Mouse (Mus musculus): ENCODE measurements around the gene Slc27a5. TPM values are rescaled to one million over a fixed set of nuclear protein-coding genes. Genes with fewer than 3 reads are reported as not detected.

Slc27a5 gene
- polyA plus RNA-seq, 1 experiment from 2014 or later: 0.43 TPM

GRCm38 (mm10) chr7:13031069-13031468 is 33.1 kb upstream of the Slc27a5 start:
- no peaks in the 10 kb centered on the region for H3K9me3 ChIP-seq (replicated peaks; ENCODE audit: control insufficient read depth, low read length, poor library complexity, severe bottlenecking)
- no peak overlapping the region for H3K4me2 ChIP-seq (ENCODE audit: low read length)
- 69% methylated on average over 5 of the region's 5 CpGs for WGBS
- H3K27ac ChIP-seq (ENCODE audit: low read length): no peak overlapping the region
- H3K4me1 ChIP-seq (ENCODE audit: control insufficient read depth, insufficient read depth, low read length): peaks cover 29% of the 10 kb centered on the region
- H3K36me3 ChIP-seq (ENCODE audit: control insufficient read depth, insufficient read depth, low read length): peaks cover 54% of the 10 kb centered on the region
- no peak overlapping the region for H3K9ac ChIP-seq (ENCODE audit: low read depth, low read length)
- ATAC-seq: no peak
- H3K4me3 ChIP-seq (ENCODE audit: low read depth, low read length): no peak overlapping the region
- no peaks in the 10 kb centered on the region for H3K27me3 ChIP-seq (ENCODE audit: control insufficient read depth, insufficient read depth, low read depth, low read length)

- peaks cover 49% of the 10 kb centered on the region for H3K36me3 ChIP-seq (ENCODE audit: control insufficient read depth, insufficient read depth, low read length)
- H3K9me3 ChIP-seq (replicated peaks; ENCODE audit: control insufficient read depth, low read length, poor library complexity, severe bottlenecking): no peaks in the 10 kb centered on the region
- H3K9ac ChIP-seq (ENCODE audit: low read depth, low read length): no peak overlapping the region
- H3K4me3 ChIP-seq (ENCODE audit: low read depth, low read length): no peak overlapping the region
- H3K4me2 ChIP-seq (ENCODE audit: low read length): no peak overlapping the region
- peaks cover 30% of the 10 kb centered on the region for H3K4me1 ChIP-seq (ENCODE audit: control insufficient read depth, insufficient read depth, low read length)
- 85% methylated on average over 4 of the region's 4 CpGs for WGBS
- ATAC-seq: no peak
- no peak overlapping the region for H3K27ac ChIP-seq (ENCODE audit: low read length)
- H3K27me3 ChIP-seq (ENCODE audit: control insufficient read depth, insufficient read depth, low read depth, low read length): no peaks in the 10 kb centered on the region
These were observed 31.0 kb upstream of the Slc27a5 start for GRCm38 (mm10) chr7:13028986-13029385.

GRCm38 (mm10) chr7:13025511-13026112 is 27.6 kb upstream of the Slc27a5 start:
- H3K9me3 ChIP-seq (replicated peaks; ENCODE audit: control insufficient read depth, low read length, poor library complexity, severe bottlenecking): no peaks in the 10 kb centered on the region
- H3K4me2 ChIP-seq (ENCODE audit: low read length): peak overlapping the region; percentile 98
- H3K4me3 ChIP-seq (ENCODE audit: low read depth, low read length): peak overlapping the region; percentile 88
- H3K27me3 ChIP-seq (ENCODE audit: control insufficient read depth, insufficient read depth, low read depth, low read length): no peaks in the 10 kb centered on the region
- peak overlapping the region; percentile 86 for H3K9ac ChIP-seq (ENCODE audit: low read depth, low read length)
- H3K4me1 ChIP-seq (ENCODE audit: control insufficient read depth, insufficient read depth, low read length): peaks cover 29% of the 10 kb centered on the region
- H3K36me3 ChIP-seq (ENCODE audit: control insufficient read depth, insufficient read depth, low read length): peaks cover 37% of the 10 kb centered on the region
- H3K27ac ChIP-seq (ENCODE audit: low read length): peak overlapping the region; percentile 99
- WGBS: 28% methylated on average over 4 of the region's 4 CpGs
- no peak for ATAC-seq

DNA sequence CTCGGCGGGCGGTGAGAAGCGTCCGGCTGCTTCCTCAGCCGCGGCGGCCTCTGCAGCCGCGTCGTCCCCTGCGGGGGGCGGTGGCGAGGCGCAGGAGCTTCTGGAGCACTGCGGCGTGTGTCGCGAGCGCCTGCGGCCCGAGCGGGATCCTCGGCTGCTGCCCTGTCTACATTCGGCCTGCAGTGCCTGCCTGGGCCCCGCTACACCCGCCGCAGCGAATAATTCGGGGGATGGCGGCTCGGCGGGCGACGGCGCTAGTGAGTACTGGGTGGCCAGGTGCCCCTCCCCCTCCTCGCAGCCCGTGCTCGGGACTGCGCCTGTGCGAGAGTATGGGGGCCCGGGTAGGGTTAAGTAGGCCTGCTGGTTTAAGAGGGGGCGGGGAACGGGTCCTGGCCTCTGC is 26.8 kb upstream of the Slc27a5 start:
- under 1% methylated on average over 39 of the region's 44 CpGs for WGBS
- peaks cover 29% of the 10 kb centered on the region for H3K4me1 ChIP-seq (ENCODE audit: control insufficient read depth, insufficient read depth, low read length)
- H3K27ac ChIP-seq (ENCODE audit: low read length): peak overlapping the region; percentile 99
- H3K4me2 ChIP-seq (ENCODE audit: low read length): peak overlapping the region; percentile 98
- no peaks in the 10 kb centered on the region for H3K9me3 ChIP-seq (replicated peaks; ENCODE audit: control insufficient read depth, low read length, poor library complexity, severe bottlenecking)
- peaks cover 29% of the 10 kb centered on the region for H3K36me3 ChIP-seq (ENCODE audit: control insufficient read depth, insufficient read depth, low read length)
- H3K27me3 ChIP-seq (ENCODE audit: control insufficient read depth, insufficient read depth, low read depth, low read length): no peaks in the 10 kb centered on the region
- peak overlapping the region; percentile 88 for H3K4me3 ChIP-seq (ENCODE audit: low read depth, low read length)
- peak; percentile 69 for ATAC-seq
- peak overlapping the region; percentile 86 for H3K9ac ChIP-seq (ENCODE audit: low read depth, low read length)

DNA sequence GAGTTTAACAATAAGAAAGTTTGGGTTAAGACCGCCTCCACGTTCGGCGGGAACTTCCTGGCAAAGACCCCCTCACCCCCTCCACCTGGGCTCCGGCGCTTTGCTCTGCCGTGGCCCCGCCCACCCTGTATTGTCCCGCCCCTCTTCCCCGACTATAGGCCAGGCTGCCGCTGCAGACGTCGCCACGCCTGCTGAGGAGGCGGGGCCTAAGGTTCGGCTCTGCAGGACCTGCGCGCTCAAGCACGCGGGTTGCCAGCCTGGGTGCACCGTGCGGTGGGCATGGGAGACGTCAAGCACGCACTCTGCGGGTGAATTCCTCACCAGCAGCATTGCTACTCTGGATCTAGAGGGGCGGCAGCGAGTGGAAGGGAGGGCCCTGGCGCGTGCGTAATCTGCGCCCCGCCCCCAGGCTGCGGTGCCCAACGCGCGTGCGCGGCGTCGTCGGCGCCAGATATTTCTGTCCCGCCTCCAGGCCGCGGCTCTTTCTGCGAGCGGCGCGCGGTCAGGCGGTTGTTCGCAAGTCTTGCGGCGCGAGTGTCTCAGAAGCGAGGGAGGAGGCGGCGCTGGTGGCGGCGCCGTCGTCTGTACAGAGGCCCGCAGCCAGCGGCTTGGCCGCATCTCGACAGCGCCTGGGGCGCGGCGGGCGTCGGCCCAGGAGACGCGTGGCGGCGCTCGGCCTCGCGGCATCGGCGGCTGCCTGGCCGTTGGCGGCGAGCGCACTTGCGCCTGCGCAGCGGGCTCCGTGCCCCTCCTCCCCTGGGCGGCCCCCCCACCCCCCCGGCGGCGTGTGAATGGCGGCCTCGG is 26.1 kb upstream of the Slc27a5 start:
- Histone ChIP-seq H3K9ac (ENCODE audit: low read depth, low read length) (peak overlapping the region; percentile 86), H3K4me3 (ENCODE audit: low read depth, low read length) (peak overlapping the region; percentile 88), H3K27me3 (ENCODE audit: control insufficient read depth, insufficient read depth, low read depth, low read length) (no peaks in the 10 kb centered on the region), H3K9me3 (replicated peaks; ENCODE audit: control insufficient read depth, low read length, poor library complexity, severe bottlenecking) (no peaks in the 10 kb centered on the region), H3K4me1 (ENCODE audit: control insufficient read depth, insufficient read depth, low read length) (peaks cover 29% of the 10 kb centered on the region), H3K36me3 (ENCODE audit: control insufficient read depth, insufficient read depth, low read length) (peaks cover 23% of the 10 kb centered on the region), H3K27ac (ENCODE audit: low read length) (peak overlapping the region; percentile 99), H3K4me2 (ENCODE audit: low read length) (peak overlapping the region; percentile 98)
- peak; percentile 91 for ATAC-seq
- under 1% methylated on average over 76 of the region's 95 CpGs for WGBS

- Histone ChIP-seq H3K9me3 (replicated peaks; ENCODE audit: control insufficient read depth, low read length, poor library complexity, severe bottlenecking) (no peaks in the 10 kb centered on the region), H3K27me3 (ENCODE audit: control insufficient read depth, insufficient read depth, low read depth, low read length) (no peaks in the 10 kb centered on the region), H3K4me1 (ENCODE audit: control insufficient read depth, insufficient read depth, low read length) (peaks cover 29% of the 10 kb centered on the region), H3K4me3 (ENCODE audit: low read depth, low read length) (peak overlapping the region; percentile 88), H3K36me3 (ENCODE audit: control insufficient read depth, insufficient read depth, low read length) (peaks cover 11% of the 10 kb centered on the region), H3K9ac (ENCODE audit: low read depth, low read length) (peak overlapping the region; percentile 86), H3K27ac (ENCODE audit: low read length) (peak overlapping the region; percentile 99), H3K4me2 (ENCODE audit: low read length) (peak overlapping the region; percentile 98)
- 4% methylated on average over 31 of the region's 31 CpGs for WGBS
- peak; percentile 14 for ATAC-seq
These were observed 25.0 kb upstream of the Slc27a5 start for GRCm38 (mm10) chr7:13022773-13023535.

- H3K4me1 ChIP-seq (ENCODE audit: control insufficient read depth, insufficient read depth, low read length): peaks cover 5% of the 10 kb centered on the region
- WGBS: 79% methylated on average over 1 of the region's 1 CpGs
- no peaks in the 10 kb centered on the region for H3K9me3 ChIP-seq (replicated peaks; ENCODE audit: control insufficient read depth, low read length, poor library complexity, severe bottlenecking)
- H3K36me3 ChIP-seq (ENCODE audit: control insufficient read depth, insufficient read depth, low read length): no peaks in the 10 kb centered on the region
- H3K4me2 ChIP-seq (ENCODE audit: low read length): no peak overlapping the region
- no peak overlapping the region for H3K27ac ChIP-seq (ENCODE audit: low read length)
- no peak overlapping the region for H3K9ac ChIP-seq (ENCODE audit: low read depth, low read length)
- H3K27me3 ChIP-seq (ENCODE audit: control insufficient read depth, insufficient read depth, low read depth, low read length): no peaks in the 10 kb centered on the region
- ATAC-seq: no peak
- no peak overlapping the region for H3K4me3 ChIP-seq (ENCODE audit: low read depth, low read length)
These were observed 17.2 kb upstream of the Slc27a5 start for GRCm38 (mm10) chr7:13015217-13015616.

DNA sequence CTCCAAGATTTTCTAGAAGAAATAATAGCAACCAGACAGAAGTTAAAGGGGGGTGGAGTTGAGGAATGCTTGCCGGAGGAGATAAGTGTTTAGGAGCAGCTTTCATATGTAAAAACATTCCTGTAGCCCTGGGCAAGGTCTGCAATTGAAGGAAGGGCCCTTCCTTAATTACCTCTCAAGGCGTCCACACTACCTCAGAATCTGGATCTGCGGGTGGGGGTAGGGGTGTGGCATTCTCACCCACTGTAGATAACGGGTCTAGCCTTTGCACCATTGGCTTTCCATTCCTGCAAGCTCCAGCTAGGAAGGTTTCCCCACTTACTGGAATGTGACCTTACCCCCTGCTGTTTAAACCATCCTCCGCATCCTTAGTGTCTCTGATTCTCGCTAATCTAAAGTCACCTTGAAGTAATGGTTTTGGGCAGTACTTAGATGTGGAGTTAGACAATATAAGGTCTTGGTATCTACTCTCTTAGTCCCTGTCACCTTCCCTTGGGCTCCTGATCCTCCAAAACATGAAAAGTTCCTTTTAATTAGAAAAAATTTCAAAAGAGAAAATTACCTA is 16.4 kb upstream of the Slc27a5 start:
- no peaks in the 10 kb centered on the region for H3K27me3 ChIP-seq (ENCODE audit: control insufficient read depth, insufficient read depth, low read depth, low read length)
- H3K27ac ChIP-seq (ENCODE audit: low read length): no peak overlapping the region
- peaks cover 5% of the 10 kb centered on the region for H3K4me1 ChIP-seq (ENCODE audit: control insufficient read depth, insufficient read depth, low read length)
- no peak for ATAC-seq
- WGBS: 41% methylated on average over 6 of the region's 6 CpGs
- H3K36me3 ChIP-seq (ENCODE audit: control insufficient read depth, insufficient read depth, low read length): no peaks in the 10 kb centered on the region
- no peak overlapping the region for H3K9ac ChIP-seq (ENCODE audit: low read depth, low read length)
- H3K9me3 ChIP-seq (replicated peaks; ENCODE audit: control insufficient read depth, low read length, poor library complexity, severe bottlenecking): no peaks in the 10 kb centered on the region
- H3K4me2 ChIP-seq (ENCODE audit: low read length): no peak overlapping the region
- H3K4me3 ChIP-seq (ENCODE audit: low read depth, low read length): no peak overlapping the region

Data from midbrain, embryonic 16.5 days (tissue).